Mouse (Mus musculus): ENCODE results near the gene Themis3. TPM values are rescaled to one million over a fixed set of nuclear protein-coding genes. Genes with fewer than 3 reads are reported as not detected.

Gene Themis3
- polyA plus RNA-seq (2012; ENCODE audit: insufficient read depth, insufficient read length, missing spikeins): not detected in 2 replicates

- H3K27ac ChIP-seq (replicated peaks; ENCODE audit: low read depth, low read length): no peak within 1 kb of the TSS
- H3K4me1 ChIP-seq (ENCODE audit: control insufficient read depth, insufficient read depth, insufficient read length, low read length): no peaks in the 10 kb centered on the region
- no peak within 1 kb of the TSS for H3K4me3 ChIP-seq (ENCODE audit: insufficient read depth, low read depth, low read length)
Observed at GRCm38 (mm10) chr17:66594435-66594834, at the start of gene Themis3. Gene Themis3 (minus strand): TSS chr17:66594621.

GRCm38 (mm10) chr17:66637951-66638722, 43.7 kb upstream of the Themis3 start:
- Histone ChIP-seq H3K4me1 (ENCODE audit: control insufficient read depth, insufficient read depth, insufficient read length, low read length) (no peaks in the 10 kb centered on the region), H3K4me3 (ENCODE audit: insufficient read depth, low read depth, low read length) (no peak overlapping the region), H3K27ac (replicated peaks; ENCODE audit: low read depth, low read length) (no peak overlapping the region)

GRCm38 (mm10) chr17:66619996-66620656, 25.7 kb upstream of the Themis3 start:
- Histone ChIP-seq H3K4me1 (ENCODE audit: control insufficient read depth, insufficient read depth, insufficient read length, low read length) (no peaks in the 10 kb centered on the region), H3K4me3 (ENCODE audit: insufficient read depth, low read depth, low read length) (no peak overlapping the region), H3K27ac (replicated peaks; ENCODE audit: low read depth, low read length) (no peak overlapping the region)

GRCm38 (mm10) chr17:66619255-66619826, 24.9 kb upstream of the Themis3 start:
- H3K27ac ChIP-seq (replicated peaks; ENCODE audit: low read depth, low read length): no peak overlapping the region
- no peaks in the 10 kb centered on the region for H3K4me1 ChIP-seq (ENCODE audit: control insufficient read depth, insufficient read depth, insufficient read length, low read length)
- H3K4me3 ChIP-seq (ENCODE audit: insufficient read depth, low read depth, low read length): no peak overlapping the region

GRCm38 (mm10) chr17:66610032-66610431, 15.6 kb upstream of the Themis3 start:
- Histone ChIP-seq H3K27ac (replicated peaks; ENCODE audit: low read depth, low read length) (no peak overlapping the region), H3K4me3 (ENCODE audit: insufficient read depth, low read depth, low read length) (no peak overlapping the region), H3K4me1 (ENCODE audit: control insufficient read depth, insufficient read depth, insufficient read length, low read length) (no peaks in the 10 kb centered on the region)

GRCm38 (mm10) chr17:66604931-66605330, 10.5 kb upstream of the Themis3 start:
- no peak overlapping the region for H3K4me3 ChIP-seq (ENCODE audit: insufficient read depth, low read depth, low read length)
- no peak overlapping the region for H3K27ac ChIP-seq (replicated peaks; ENCODE audit: low read depth, low read length)

GRCm38 (mm10) chr17:66601171-66601570, 6.8 kb upstream of the Themis3 start:
- no peak overlapping the region for H3K4me3 ChIP-seq (ENCODE audit: insufficient read depth, low read depth, low read length)
- H3K4me1 ChIP-seq (ENCODE audit: control insufficient read depth, insufficient read depth, insufficient read length, low read length): no peaks in the 10 kb centered on the region
- H3K27ac ChIP-seq (replicated peaks; ENCODE audit: low read depth, low read length): no peak overlapping the region

More at GRCm38 (mm10) chr17:66604931-66605330, 10.5 kb upstream of the Themis3 start:
- H3K4me1 ChIP-seq (ENCODE audit: control insufficient read depth, insufficient read depth, insufficient read length, low read length): no peaks in the 10 kb centered on the region

- Histone ChIP-seq H3K4me3 (ENCODE audit: insufficient read depth, low read depth, low read length) (no peak overlapping the region), H3K27ac (replicated peaks; ENCODE audit: low read depth, low read length) (no peak overlapping the region), H3K4me1 (ENCODE audit: control insufficient read depth, insufficient read depth, insufficient read length, low read length) (no peaks in the 10 kb centered on the region)
Observed at GRCm38 (mm10) chr17:66595867-66596266, 1.4 kb upstream of the Themis3 start.

GRCm38 (mm10) chr17:66595256-66595655, 835 bp upstream of the Themis3 start:
- Histone ChIP-seq H3K27ac (replicated peaks; ENCODE audit: low read depth, low read length) (no peak overlapping the region), H3K4me1 (ENCODE audit: control insufficient read depth, insufficient read depth, insufficient read length, low read length) (no peaks in the 10 kb centered on the region)

GRCm38 (mm10) chr17:66590353-66591075, 3.9 kb downstream of the Themis3 start:
- no peaks in the 10 kb centered on the region for H3K4me1 ChIP-seq (ENCODE audit: control insufficient read depth, insufficient read depth, insufficient read length, low read length)
- no peak overlapping the region for H3K4me3 ChIP-seq (ENCODE audit: insufficient read depth, low read depth, low read length)
- no peak overlapping the region for H3K27ac ChIP-seq (replicated peaks; ENCODE audit: low read depth, low read length)

More at GRCm38 (mm10) chr17:66595256-66595655, 835 bp upstream of the Themis3 start:
- H3K4me3 ChIP-seq (ENCODE audit: insufficient read depth, low read depth, low read length): no peak overlapping the region

GRCm38 (mm10) chr17:66589864-66590263, 4.6 kb downstream of the Themis3 start:
- Histone ChIP-seq H3K4me3 (ENCODE audit: insufficient read depth, low read depth, low read length) (no peak overlapping the region), H3K4me1 (ENCODE audit: control insufficient read depth, insufficient read depth, insufficient read length, low read length) (no peaks in the 10 kb centered on the region), H3K27ac (replicated peaks; ENCODE audit: low read depth, low read length) (no peak overlapping the region)

GRCm38 (mm10) chr17:66586741-66587140, 7.7 kb downstream of the Themis3 start:
- H3K4me1 ChIP-seq (ENCODE audit: control insufficient read depth, insufficient read depth, insufficient read length, low read length): no peaks in the 10 kb centered on the region
- H3K4me3 ChIP-seq (ENCODE audit: insufficient read depth, low read depth, low read length): no peak overlapping the region
- no peak overlapping the region for H3K27ac ChIP-seq (replicated peaks; ENCODE audit: low read depth, low read length)

- no peaks in the 10 kb centered on the region for H3K4me1 ChIP-seq (ENCODE audit: control insufficient read depth, insufficient read depth, insufficient read length, low read length)
Observed at GRCm38 (mm10) chr17:66586078-66586477, 8.3 kb downstream of the Themis3 start.

GRCm38 (mm10) chr17:66580990-66581389, 13.4 kb downstream of the Themis3 start:
- H3K27ac ChIP-seq (replicated peaks; ENCODE audit: low read depth, low read length): no peak overlapping the region
- H3K4me3 ChIP-seq (ENCODE audit: insufficient read depth, low read depth, low read length): no peak overlapping the region
- no peaks in the 10 kb centered on the region for H3K4me1 ChIP-seq (ENCODE audit: control insufficient read depth, insufficient read depth, insufficient read length, low read length)

More at GRCm38 (mm10) chr17:66586078-66586477, 8.3 kb downstream of the Themis3 start:
- Histone ChIP-seq H3K27ac (replicated peaks; ENCODE audit: low read depth, low read length) (no peak overlapping the region), H3K4me3 (ENCODE audit: insufficient read depth, low read depth, low read length) (no peak overlapping the region)

- H3K4me1 ChIP-seq (ENCODE audit: control insufficient read depth, insufficient read depth, insufficient read length, low read length): no peaks in the 10 kb centered on the region
Observed at GRCm38 (mm10) chr17:66578007-66578406, 16.4 kb downstream of the Themis3 start.

More at GRCm38 (mm10) chr17:66578007-66578406, 16.4 kb downstream of the Themis3 start:
- Histone ChIP-seq H3K4me3 (ENCODE audit: insufficient read depth, low read depth, low read length) (no peak overlapping the region), H3K27ac (replicated peaks; ENCODE audit: low read depth, low read length) (no peak overlapping the region)

All from brown adipose tissue, adult 24 weeks (tissue).